Mouse (Mus musculus): Measurements from ENCODE around the gene Prss29. TPM values are rescaled to one million over a fixed set of nuclear protein-coding genes. Genes with fewer than 3 reads are reported as not detected.

Prss29 gene
- total and polyA plus RNA-seq, 2 experiments: not detected

DNA sequence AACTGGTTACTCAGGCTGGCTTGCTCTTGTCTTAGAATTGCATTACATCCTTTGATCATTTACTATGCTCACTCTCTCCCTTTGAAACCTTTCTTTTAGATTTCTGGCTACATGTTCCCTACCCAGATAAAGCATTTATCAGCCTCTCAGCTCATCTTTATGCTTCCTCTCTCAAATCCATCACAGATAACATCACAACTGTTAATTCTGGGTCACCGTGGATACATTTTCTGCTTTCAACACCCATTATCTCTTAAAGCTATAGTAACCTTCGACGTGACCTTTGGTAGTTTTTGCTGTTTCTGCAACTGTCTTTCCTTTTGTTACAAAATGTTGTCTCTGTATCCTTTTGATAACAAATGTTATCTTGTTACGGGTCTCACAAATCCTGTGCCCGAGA lies 25.0 kb upstream of the Prss29 start:
- WGBS: 55% methylated on average over 5 of the region's 5 CpGs
- H3K4me1 ChIP-seq (ENCODE audit: control insufficient read depth, insufficient read depth, low read length): no peaks in the 10 kb centered on the region
- no peaks in the 10 kb centered on the region for H3K36me3 ChIP-seq (ENCODE audit: control insufficient read depth, insufficient read depth, low read length)
- no peak for DNase-seq (ENCODE audit: extremely low read depth, low read depth, low spot score)
- no peak overlapping the region for H3K4me3 ChIP-seq (ENCODE audit: insufficient read depth, low read depth, low read length)
- no peak for TF ChIP-seq CTCF (IDR thresholded peaks at IDR 0.05; ENCODE audit: low read depth, low read length)
- TF ChIP-seq POLR2A (IDR thresholded peaks at IDR 0.05; ENCODE audit: extremely low read depth, insufficient read depth, low read length): no peak
- H3K79me2 ChIP-seq (ENCODE audit: control insufficient read depth, insufficient read depth, low read length): no peaks in the 10 kb centered on the region
- H3K27me3 ChIP-seq (ENCODE audit: control insufficient read depth, insufficient read depth, low read length): peaks cover 1% of the 10 kb centered on the region; the same call in 1 of the 2 replicates
- H3K27ac ChIP-seq (replicated peaks; ENCODE audit: insufficient read depth, low read depth, low read length): no peak overlapping the region
- H3K9ac ChIP-seq (ENCODE audit: low read depth, low read length): no peak overlapping the region

- Histone ChIP-seq H3K9ac (ENCODE audit: low read depth, low read length) (no peak overlapping the region), H3K27me3 (ENCODE audit: control insufficient read depth, insufficient read depth, low read length) (peaks cover 3% of the 10 kb centered on the region; the same call in 1 of the 2 replicates), H3K79me2 (ENCODE audit: control insufficient read depth, insufficient read depth, low read length) (no peaks in the 10 kb centered on the region), H3K36me3 (ENCODE audit: control insufficient read depth, insufficient read depth, low read length) (no peaks in the 10 kb centered on the region), H3K4me3 (ENCODE audit: insufficient read depth, low read depth, low read length) (no peak overlapping the region), H3K4me1 (ENCODE audit: control insufficient read depth, insufficient read depth, low read length) (no peaks in the 10 kb centered on the region), H3K27ac (replicated peaks; ENCODE audit: insufficient read depth, low read depth, low read length) (no peak overlapping the region)
- WGBS: 80% methylated on average over 1 of the region's 1 CpGs
- no peak for DNase-seq (ENCODE audit: extremely low read depth, low read depth, low spot score)
- no peak for TF ChIP-seq POLR2A (IDR thresholded peaks at IDR 0.05; ENCODE audit: extremely low read depth, insufficient read depth, low read length)
- no peak for TF ChIP-seq CTCF (IDR thresholded peaks at IDR 0.05; ENCODE audit: low read depth, low read length)
Observed at GRCm38 (mm10) chr17:25294111-25294510, 24.3 kb upstream of the Prss29 start.

GRCm38 (mm10) chr17:25298094-25298493 lies 20.4 kb upstream of the Prss29 start, which contains the start of gene Prss34:
Gene Prss34 (plus strand): TSS chr17:25298394.
- 87% methylated on average over 5 of the region's 5 CpGs for WGBS

GRCm38 (mm10) chr17:25308346-25308745 lies 10.1 kb upstream of the Prss29 start, which contains the start of gene Prss28:
Gene Prss28 (plus strand): TSS chr17:25308646.
- Histone ChIP-seq H3K4me1 (ENCODE audit: control insufficient read depth, insufficient read depth, low read length) (no peaks in the 10 kb centered on the region), H3K9ac (ENCODE audit: low read depth, low read length) (no peak within 1 kb of the TSS), H3K4me3 (ENCODE audit: insufficient read depth, low read depth, low read length) (no peak within 1 kb of the TSS), H3K27ac (replicated peaks; ENCODE audit: insufficient read depth, low read depth, low read length) (no peak within 1 kb of the TSS), H3K79me2 (ENCODE audit: control insufficient read depth, insufficient read depth, low read length) (no peaks in the 10 kb centered on the region), H3K27me3 (ENCODE audit: control insufficient read depth, insufficient read depth, low read length) (no peaks in the 10 kb centered on the region), H3K36me3 (ENCODE audit: control insufficient read depth, insufficient read depth, low read length) (no peaks in the 10 kb centered on the region)
- WGBS: 72% methylated on average over 4 of the region's 4 CpGs
- TF ChIP-seq CTCF (IDR thresholded peaks at IDR 0.05; ENCODE audit: low read depth, low read length): no peak
- no peak for TF ChIP-seq POLR2A (IDR thresholded peaks at IDR 0.05; ENCODE audit: extremely low read depth, insufficient read depth, low read length)
- no peak for DNase-seq (ENCODE audit: extremely low read depth, low read depth, low spot score)

More at GRCm38 (mm10) chr17:25298094-25298493, 20.4 kb upstream of the Prss29 start, which contains the start of gene Prss34:
- DNase-seq (ENCODE audit: extremely low read depth, low read depth, low spot score): no peak
- Histone ChIP-seq H3K27ac (replicated peaks; ENCODE audit: insufficient read depth, low read depth, low read length) (no peak within 1 kb of the TSS), H3K79me2 (ENCODE audit: control insufficient read depth, insufficient read depth, low read length) (no peaks in the 10 kb centered on the region), H3K27me3 (ENCODE audit: control insufficient read depth, insufficient read depth, low read length) (peaks cover 3% of the 10 kb centered on the region; the same call in 1 of the 2 replicates), H3K9ac (ENCODE audit: low read depth, low read length) (no peak within 1 kb of the TSS), H3K36me3 (ENCODE audit: control insufficient read depth, insufficient read depth, low read length) (no peaks in the 10 kb centered on the region), H3K4me1 (ENCODE audit: control insufficient read depth, insufficient read depth, low read length) (no peaks in the 10 kb centered on the region), H3K4me3 (ENCODE audit: insufficient read depth, low read depth, low read length) (no peak within 1 kb of the TSS)
- no peak for TF ChIP-seq POLR2A (IDR thresholded peaks at IDR 0.05; ENCODE audit: extremely low read depth, insufficient read depth, low read length)
- TF ChIP-seq CTCF (IDR thresholded peaks at IDR 0.05; ENCODE audit: low read depth, low read length): no peak

DNA sequence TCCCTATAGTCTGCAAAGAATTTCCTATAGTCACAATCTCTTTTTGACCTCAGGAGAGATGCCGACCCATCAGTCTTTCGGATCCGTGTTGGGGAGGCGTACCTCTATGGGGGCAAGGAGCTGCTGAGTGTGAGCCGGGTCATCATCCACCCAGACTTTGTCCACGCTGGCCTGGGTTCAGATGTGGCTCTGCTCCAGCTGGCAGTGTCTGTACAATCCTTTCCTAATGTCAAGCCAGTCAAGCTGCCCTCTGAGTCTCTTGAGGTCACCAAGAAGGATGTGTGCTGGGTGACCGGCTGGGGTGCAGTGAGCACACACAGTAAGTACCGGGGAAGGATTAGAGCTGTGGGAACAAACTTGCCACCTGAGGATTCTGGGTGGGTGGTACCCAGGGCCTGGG lies 2.4 kb downstream of the Prss29 start:
- TF ChIP-seq CTCF (IDR thresholded peaks at IDR 0.05; ENCODE audit: low read depth, low read length) (no peak), POLR2A (IDR thresholded peaks at IDR 0.05; ENCODE audit: extremely low read depth, insufficient read depth, low read length) (no peak)
- Histone ChIP-seq H3K9ac (ENCODE audit: low read depth, low read length) (no peak overlapping the region), H3K27me3 (ENCODE audit: control insufficient read depth, insufficient read depth, low read length) (no peaks in the 10 kb centered on the region), H3K36me3 (ENCODE audit: control insufficient read depth, insufficient read depth, low read length) (no peaks in the 10 kb centered on the region), H3K27ac (replicated peaks; ENCODE audit: insufficient read depth, low read depth, low read length) (no peak overlapping the region), H3K79me2 (ENCODE audit: control insufficient read depth, insufficient read depth, low read length) (no peaks in the 10 kb centered on the region), H3K4me1 (ENCODE audit: control insufficient read depth, insufficient read depth, low read length) (no peaks in the 10 kb centered on the region), H3K4me3 (ENCODE audit: insufficient read depth, low read depth, low read length) (no peak overlapping the region)
- WGBS: 66% methylated on average over 8 of the region's 8 CpGs
- no peak for DNase-seq (ENCODE audit: extremely low read depth, low read depth, low spot score)

DNA sequence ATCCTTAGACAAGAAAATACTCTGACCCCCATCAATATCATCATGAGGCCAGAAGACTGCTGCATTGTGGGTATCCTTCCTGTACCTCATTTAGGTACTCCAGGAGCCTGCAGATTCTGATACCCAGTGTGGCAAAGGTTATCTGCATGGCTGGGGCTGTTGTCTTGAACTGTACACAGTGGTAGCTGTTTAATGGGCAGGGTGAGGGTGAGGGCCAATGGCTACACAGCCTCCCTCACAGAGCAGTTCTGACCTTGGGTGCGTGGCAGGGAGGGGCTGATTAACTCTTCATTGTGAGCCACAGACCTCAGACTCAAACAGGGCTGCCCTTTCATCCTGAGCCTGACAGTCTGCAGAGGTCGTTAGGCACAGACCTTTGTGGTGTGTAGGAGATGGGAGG lies 4.5 kb downstream of the Prss29 start:
- DNase-seq (ENCODE audit: extremely low read depth, low read depth, low spot score): no peak
- H3K4me1 ChIP-seq (ENCODE audit: control insufficient read depth, insufficient read depth, low read length): no peaks in the 10 kb centered on the region
- no peak overlapping the region for H3K9ac ChIP-seq (ENCODE audit: low read depth, low read length)
- H3K27me3 ChIP-seq (ENCODE audit: control insufficient read depth, insufficient read depth, low read length): no peaks in the 10 kb centered on the region
- TF ChIP-seq CTCF (IDR thresholded peaks at IDR 0.05; ENCODE audit: low read depth, low read length) (no peak), POLR2A (IDR thresholded peaks at IDR 0.05; ENCODE audit: extremely low read depth, insufficient read depth, low read length) (no peak)
- H3K4me3 ChIP-seq (ENCODE audit: insufficient read depth, low read depth, low read length): no peak overlapping the region
- H3K79me2 ChIP-seq (ENCODE audit: control insufficient read depth, insufficient read depth, low read length): no peaks in the 10 kb centered on the region
- H3K36me3 ChIP-seq (ENCODE audit: control insufficient read depth, insufficient read depth, low read length): no peaks in the 10 kb centered on the region
- no peak overlapping the region for H3K27ac ChIP-seq (replicated peaks; ENCODE audit: insufficient read depth, low read depth, low read length)
- 16% methylated on average over 2 of the region's 2 CpGs for WGBS

Data from liver, adult 2 months (tissue).